Comparison of ENCODE assay signal across 9 mouse cellular contexts in the genomic region with DNA sequence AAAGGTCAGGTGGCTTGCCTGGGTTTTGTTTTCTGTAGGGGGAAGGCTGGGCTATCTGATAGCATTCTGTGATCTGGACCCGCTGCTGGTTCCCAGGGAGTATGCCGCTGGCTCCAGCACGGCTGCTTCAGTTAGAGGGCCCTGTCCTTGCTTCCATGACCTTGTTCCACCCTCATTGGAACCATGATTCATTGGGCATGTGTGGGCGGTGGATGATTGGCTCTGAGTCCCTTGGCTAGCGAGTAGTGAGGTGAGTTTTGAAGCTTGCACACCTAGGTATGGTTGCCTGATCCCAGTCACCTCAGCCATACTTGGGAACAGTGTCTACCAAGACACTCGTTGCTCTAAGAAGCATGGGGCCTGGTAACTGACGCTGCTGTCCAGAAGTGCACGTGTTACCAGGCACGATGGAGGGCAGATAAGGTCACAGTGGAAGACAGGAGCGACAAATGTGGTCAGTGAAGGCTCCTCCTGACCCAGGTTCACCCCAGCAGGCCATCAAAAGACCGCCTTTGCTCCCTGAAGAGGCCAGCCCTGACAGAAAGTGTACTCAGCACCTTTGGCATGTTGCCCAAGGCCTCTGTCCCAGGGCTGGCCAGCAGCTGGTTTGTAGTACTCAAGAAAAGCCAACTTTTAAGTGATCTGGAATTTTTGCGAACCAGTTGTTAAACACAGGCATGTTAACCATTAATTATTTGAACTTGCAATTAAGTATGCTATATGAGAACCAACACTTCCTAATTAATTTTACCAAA. TPM values are rescaled to one million over a fixed set of nuclear protein-coding genes. Genes with fewer than 3 reads are reported as not detected.
DNase-seq lines count a peak whose midpoint lies in the region; ATAC-seq and TF ChIP-seq lines count a peak whose summit lies in the region.
"Had no signal": no experiment of that assay in that cellular context is flagged by ENCODE, and none has a peak within 500 bp of the region (broad histone marks: within the 10 kb centered on the region; RNA-seq: fewer than 3 reads in every experiment).

No protein-coding gene starts in this region.

- DNase-seq in NIH3T3 (ENCODE audit: low read depth), result peak; percentile 18
- peak; percentile 39 for DNase-seq in heart, adult 8-10 months (ENCODE audit: low spot score)
- peak; percentile 49 for DNase-seq in lung, postnatal 0 days (ENCODE audit: low spot score)
- DNase-seq in frontal cortex, postnatal 36 days (ENCODE audit: low spot score in 2 of 2), result no peak

- no peaks in the 10 kb centered on the region for H3K36me3 ChIP-seq in E14TG2a.4 (ENCODE audit: insufficient read depth, low read length)
- H3K36me3 ChIP-seq in lung, postnatal 0 days (ENCODE audit: insufficient read depth, low read length), result no peaks in the 10 kb centered on the region
- no peaks in the 10 kb centered on the region for H3K36me3 ChIP-seq in forebrain, embryonic 16.5 days (ENCODE audit: control insufficient read depth, insufficient read depth)

- H3K27ac ChIP-seq in lung, postnatal 0 days (ENCODE audit: low read length), result no peak overlapping the region
- H3K27ac ChIP-seq in forebrain, embryonic 16.5 days (ENCODE audit: low read length), result no peak overlapping the region
- H3K27ac ChIP-seq: liver, embryonic 14.5 days had no signal

- H3K4me2 ChIP-seq in lung, postnatal 0 days (replicated peaks; ENCODE audit: low read depth, low read length), result no peak overlapping the region
- no peak overlapping the region for H3K4me2 ChIP-seq in forebrain, embryonic 16.5 days (ENCODE audit: low read length)

- peak; percentile 47; the same call in 1 of the 2 replicates for ATAC-seq in lung, postnatal 0 days
- no peak for ATAC-seq in forebrain, embryonic 16.5 days
- no peak for ATAC-seq in erythroblast, adult 5-6 weeks (replicated peaks; ENCODE audit: low FRiP score, poor library complexity, severe bottlenecking)
- ATAC-seq: forebrain, embryonic 14.5 days had no signal

- peak overlapping the region; percentile 70 for H3K4me3 ChIP-seq in E14TG2a.4 (replicated peaks; ENCODE audit: low read length)
- H3K4me3 ChIP-seq in lung, postnatal 0 days (ENCODE audit: low read depth, low read length), result no peak overlapping the region
- no peak overlapping the region for H3K4me3 ChIP-seq in forebrain, embryonic 16.5 days (replicated peaks; ENCODE audit: low read length)

- no peaks in the 10 kb centered on the region for H3K9me3 ChIP-seq in E14TG2a.4 (ENCODE audit: low read length)
- no peaks in the 10 kb centered on the region for H3K9me3 ChIP-seq in lung, postnatal 0 days (ENCODE audit: low read length)
- no peaks in the 10 kb centered on the region for H3K9me3 ChIP-seq in forebrain, embryonic 16.5 days (ENCODE audit: control insufficient read depth, low read length)

- 47% methylated on average over 12 of the region's 12 CpGs for WGBS in lung, postnatal 0 days
- 83% methylated on average over 12 of the region's 12 CpGs for WGBS in forebrain, embryonic 16.5 days

- TF ChIP-seq CTCF in E14TG2a.4 (conservative IDR thresholded peaks at IDR 0.05; ENCODE audit: low read length), result no peak
- TF ChIP-seq CTCF in lung, postnatal 0 days (IDR thresholded peaks at IDR 0.05), result no peak

- H3K9ac ChIP-seq in lung, postnatal 0 days (replicated peaks; ENCODE audit: low read depth), result no peak overlapping the region
- H3K9ac ChIP-seq in forebrain, embryonic 16.5 days (replicated peaks; ENCODE audit: low read depth, low read length), result no peak overlapping the region
- H3K9ac ChIP-seq: liver, embryonic 14.5 days had no signal

- H3K27me3 ChIP-seq in E14TG2a.4 (ENCODE audit: insufficient read depth, low read length), result peaks cover 7% of the 10 kb centered on the region; the same call in 1 of the 2 replicates
- no peaks in the 10 kb centered on the region for H3K27me3 ChIP-seq in lung, postnatal 0 days (replicated peaks; ENCODE audit: insufficient read depth, low read length)
- H3K27me3 ChIP-seq in forebrain, embryonic 16.5 days (replicated peaks; ENCODE audit: control insufficient read depth, insufficient read depth, low read length), result no peaks in the 10 kb centered on the region

- peaks cover 28% of the 10 kb centered on the region for H3K4me1 ChIP-seq in E14TG2a.4 (replicated peaks; ENCODE audit: low read depth, low read length)
- peaks cover 3% of the 10 kb centered on the region; the same call in 1 of the 2 replicates for H3K4me1 ChIP-seq in lung, postnatal 0 days (ENCODE audit: insufficient read depth, low read depth, low read length)
- no peaks in the 10 kb centered on the region for H3K4me1 ChIP-seq in forebrain, embryonic 16.5 days (replicated peaks; ENCODE audit: control insufficient read depth, insufficient read depth, low read length)

- no peak for TF ChIP-seq EP300 in lung, postnatal 0 days (IDR thresholded peaks at IDR 0.05)

RNA-seq across cellular contexts. Expression of gene Tm2d3, which starts 46.5 kb away (rescaled TPM):
- 10 to 100 TPM; 21.2 to 25.2 (median 21.8) TPM for total RNA-seq in heart, adult 8-10 months (2022)
- 65.4 and 69.8 TPM in 2 replicates for polyA plus RNA-seq in lung, postnatal 0 days (2015; fragmentation: Nextera tagmentation; extraction: Ambion mirVana)
- polyA plus RNA-seq in forebrain, embryonic 16.5 days (2015; fragmentation: Nextera tagmentation; extraction: Ambion mirVana), result 80.9 and 86.9 TPM in 2 replicates
- 8.8 and 28.8 TPM in 2 replicates for total RNA-seq in erythroblast, adult 5-6 weeks (2015; ENCODE audit: low replicate concordance)
- 7.6 and 13.5 TPM in 2 replicates for total RNA-seq in erythroblast, adult 5-6 weeks (2017; ENCODE audit: low replicate concordance)

Comparison
In these comparisons a context has a peak if more than half of its experiments do, and no peak if none do; other contexts are left out.
1. DNase-seq: peak in NIH3T3 (single experiment), heart, adult 8-10 months (single experiment) and lung, postnatal 0 days (single experiment); none in frontal cortex, postnatal 36 days (0 of 2).